Mouse (Mus musculus): Measurements from ENCODE around the gene Tom1.
A peak's percentile ranks its signal among the peaks of the same experiment; 100 is the strongest.

The Tom1 gene

DNA sequence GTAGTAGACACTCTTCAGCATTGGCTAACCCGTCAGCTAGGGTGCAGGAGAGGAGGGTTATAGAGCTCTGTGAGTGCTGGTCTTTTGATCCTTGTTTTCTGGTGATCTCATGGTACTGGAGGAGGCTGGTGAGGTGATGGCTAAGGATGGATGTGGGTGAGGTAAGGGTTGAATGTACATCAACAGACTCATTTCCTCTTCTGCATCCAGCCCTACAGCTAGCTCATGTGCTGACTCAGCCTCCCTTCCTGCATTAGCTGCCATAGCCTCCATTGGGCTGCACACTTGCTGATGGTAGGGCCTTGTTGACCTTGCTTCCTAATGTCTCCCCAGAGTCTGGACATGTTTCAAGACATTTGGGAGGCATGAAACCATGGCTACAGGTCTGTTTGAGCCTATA, 9.5 kb downstream of the Tom1 start:
- no peak for DNase-seq

- no peak for DNase-seq
Observed at GRCm38 (mm10) chr8:75046303-75046702, 12.8 kb downstream of the Tom1 start.

DNA sequence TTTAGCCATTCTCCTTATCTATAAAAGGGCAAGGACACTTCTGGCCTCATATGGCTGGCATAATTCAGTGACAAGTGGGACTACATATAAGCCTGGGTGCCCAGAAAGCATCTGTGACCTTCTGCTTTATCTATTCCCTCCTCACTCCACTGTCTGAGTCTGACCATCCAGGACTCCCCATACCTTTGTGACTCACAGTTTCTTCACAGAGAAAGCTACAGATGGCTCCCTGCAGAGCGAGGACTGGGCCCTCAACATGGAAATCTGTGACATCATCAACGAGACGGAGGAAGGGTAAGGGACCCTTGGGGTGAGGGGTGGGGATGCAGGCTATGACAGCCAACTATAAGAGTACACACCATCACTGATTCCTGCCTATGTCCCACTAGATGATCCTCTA, 14.3 kb downstream of the Tom1 start:
- no peak for DNase-seq

DNA sequence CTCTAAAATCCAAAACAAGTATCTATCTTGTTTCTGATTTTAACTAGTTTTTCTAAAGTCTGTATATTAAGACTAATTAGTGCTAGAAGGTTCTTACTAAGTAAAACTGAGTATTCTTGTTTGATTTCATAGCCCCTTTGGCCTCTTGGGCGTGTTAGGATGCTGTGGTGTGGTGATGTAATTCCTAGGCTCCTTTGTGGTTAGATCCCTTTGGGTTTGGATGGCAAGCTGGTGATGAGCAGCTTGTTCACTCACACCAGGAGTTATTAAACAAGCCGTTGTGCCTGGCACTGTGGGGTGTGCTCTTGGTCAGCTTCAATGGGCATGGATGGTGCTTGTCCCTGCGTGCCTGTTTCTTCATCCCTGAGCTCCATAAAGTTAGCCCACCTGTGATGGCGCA, 19.8 kb downstream of the Tom1 start:
- no peak for DNase-seq

GRCm38 (mm10) chr8:75055673-75056072, 22.2 kb downstream of the Tom1 start:
- no peak for DNase-seq

- no peak for DNase-seq
Observed at GRCm38 (mm10) chr8:75060022-75060421, 26.5 kb downstream of the Tom1 start.

- DNase-seq: no peak
Observed at GRCm38 (mm10) chr8:75060815-75061214, 27.3 kb downstream of the Tom1 start.

DNA sequence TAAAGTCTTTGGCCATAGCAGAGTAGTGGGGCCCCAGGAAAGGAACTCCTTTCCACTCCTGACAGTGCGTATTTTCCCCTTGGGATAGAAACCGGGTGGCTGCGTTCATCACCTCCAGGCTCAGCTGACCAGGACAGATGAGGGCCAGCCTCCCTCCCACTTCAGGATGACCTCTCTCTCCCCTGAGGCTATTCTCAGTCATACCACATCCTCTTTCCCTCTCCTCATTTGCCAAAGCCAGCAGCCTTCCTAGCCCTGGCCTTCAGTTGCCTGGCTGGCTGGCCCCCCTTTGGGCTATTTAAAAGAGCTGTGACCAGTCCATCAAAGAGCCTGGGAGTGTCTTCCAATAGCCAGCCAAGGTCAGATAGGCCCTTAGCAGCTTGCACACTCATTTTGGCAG, 29.8 kb downstream of the Tom1 start:
- no peak for DNase-seq

DNA sequence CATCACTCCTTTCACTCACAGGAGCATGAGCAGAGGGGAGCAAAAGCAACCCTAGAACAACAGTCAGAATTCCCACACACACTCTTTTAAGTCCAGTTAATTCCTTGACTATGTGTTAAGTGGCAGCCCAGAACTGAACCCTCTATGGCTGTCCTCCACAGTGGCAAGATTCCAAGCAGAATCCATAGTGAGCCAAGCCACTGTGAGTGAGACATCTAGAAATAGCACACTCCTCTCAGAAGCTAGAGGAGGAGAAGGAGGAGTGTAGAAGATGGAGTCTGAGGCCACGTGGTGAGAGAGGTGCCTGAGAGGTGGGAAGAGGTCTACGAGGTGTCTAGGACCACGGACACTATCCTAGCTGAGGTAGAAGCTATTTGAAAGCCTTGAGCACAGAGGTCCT, 31.3 kb downstream of the Tom1 start:
- DNase-seq: no peak

DNA sequence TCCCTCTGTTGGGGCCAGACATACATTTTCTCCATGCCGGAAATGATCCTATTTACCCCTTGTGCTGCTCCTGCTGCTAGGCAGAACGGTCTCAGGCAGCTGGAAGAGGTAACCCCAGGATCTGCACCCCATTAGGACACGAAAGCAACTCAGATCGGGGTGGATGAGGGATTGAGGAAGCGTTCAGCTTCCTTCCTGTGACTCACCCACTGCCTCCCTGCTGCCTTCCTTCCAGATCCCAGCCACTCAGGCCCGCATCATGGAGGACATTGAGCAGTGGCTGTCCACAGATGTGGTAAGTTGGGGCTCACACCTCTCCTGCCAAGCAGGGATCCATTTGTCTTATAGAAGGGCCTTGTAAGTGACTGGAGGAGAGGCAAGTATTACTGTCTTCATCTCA, 33.8 kb downstream of the Tom1 start:
- DNase-seq: no peak

DNA sequence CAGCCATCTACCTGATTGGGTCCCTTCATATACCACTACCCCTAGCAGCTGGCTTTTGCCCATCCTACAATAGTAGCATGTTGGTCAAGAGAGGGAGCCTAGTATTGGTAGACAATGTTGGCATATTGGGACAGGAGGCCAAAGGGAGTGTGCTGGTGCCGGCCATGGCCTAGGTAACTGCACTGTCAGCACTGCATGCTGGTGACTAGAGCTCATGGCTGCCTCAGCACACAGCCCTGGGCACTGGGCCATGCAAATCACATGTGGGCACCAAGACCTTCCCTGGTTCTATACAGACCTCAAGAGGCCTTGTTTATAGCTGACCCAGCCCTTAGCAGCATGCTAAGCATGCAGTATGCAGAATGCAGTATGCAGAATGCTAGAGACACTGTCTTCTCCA, 36.8 kb downstream of the Tom1 start:
- DNase-seq: no peak

DNA sequence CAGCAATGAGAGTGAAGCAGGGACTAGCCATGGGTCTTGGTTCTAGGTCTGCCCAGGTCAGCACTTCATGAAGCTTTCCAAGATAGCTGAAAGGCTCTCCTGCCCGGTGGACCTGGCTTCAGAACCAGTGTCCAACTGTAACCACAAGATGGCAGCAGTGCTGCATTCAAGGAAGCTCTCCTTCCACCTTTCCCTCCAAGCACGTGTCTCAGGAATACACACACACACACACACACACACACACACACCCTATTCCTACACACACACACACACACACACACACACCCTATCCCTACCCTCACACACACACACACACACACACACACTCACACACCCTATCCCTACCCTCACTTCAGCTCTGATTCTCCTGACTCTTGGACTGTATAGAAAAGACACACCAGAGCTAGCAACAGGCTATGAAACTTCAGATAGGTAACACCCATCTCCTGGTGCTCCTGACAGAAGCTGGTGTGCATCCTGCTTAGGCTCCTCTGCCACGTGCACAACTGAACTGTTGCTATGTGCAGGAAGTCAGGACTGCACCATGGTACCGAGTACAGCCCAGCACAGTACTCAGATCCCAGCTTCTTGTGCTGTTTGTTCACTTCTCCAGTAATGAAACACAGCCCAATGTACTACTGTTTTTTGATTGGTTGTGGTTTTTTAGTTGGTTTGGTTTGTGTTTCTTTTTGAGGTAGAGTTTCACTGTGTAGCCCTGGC, 38.3 kb downstream of the Tom1 start:
- peak; percentile 87 for DNase-seq

DNA sequence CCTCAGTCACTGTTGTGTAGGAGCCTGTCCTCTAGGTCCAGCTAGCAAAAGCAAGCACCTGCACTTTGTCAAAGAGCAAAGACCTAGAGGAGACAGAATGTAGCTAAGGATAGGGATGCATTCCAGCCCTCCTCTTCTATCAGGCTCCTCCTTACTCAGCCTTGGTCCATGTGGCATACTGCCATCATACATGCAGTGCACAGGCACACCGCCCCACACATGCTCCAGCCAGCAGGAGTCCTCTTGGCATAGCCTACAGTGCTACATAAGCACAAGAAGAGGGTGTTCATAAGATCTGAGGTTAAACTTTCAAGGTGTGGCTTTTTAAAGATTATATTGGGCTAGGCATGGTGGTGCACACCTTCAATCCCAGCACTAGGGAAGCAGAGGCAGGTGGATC, 41.4 kb downstream of the Tom1 start:
- DNase-seq: no peak

- no peak for DNase-seq
Observed at GRCm38 (mm10) chr8:75078215-75078614, 44.7 kb downstream of the Tom1 start.

GRCm38 (mm10) chr8:75078851-75079250, 45.3 kb downstream of the Tom1 start:
- DNase-seq: no peak

DNA sequence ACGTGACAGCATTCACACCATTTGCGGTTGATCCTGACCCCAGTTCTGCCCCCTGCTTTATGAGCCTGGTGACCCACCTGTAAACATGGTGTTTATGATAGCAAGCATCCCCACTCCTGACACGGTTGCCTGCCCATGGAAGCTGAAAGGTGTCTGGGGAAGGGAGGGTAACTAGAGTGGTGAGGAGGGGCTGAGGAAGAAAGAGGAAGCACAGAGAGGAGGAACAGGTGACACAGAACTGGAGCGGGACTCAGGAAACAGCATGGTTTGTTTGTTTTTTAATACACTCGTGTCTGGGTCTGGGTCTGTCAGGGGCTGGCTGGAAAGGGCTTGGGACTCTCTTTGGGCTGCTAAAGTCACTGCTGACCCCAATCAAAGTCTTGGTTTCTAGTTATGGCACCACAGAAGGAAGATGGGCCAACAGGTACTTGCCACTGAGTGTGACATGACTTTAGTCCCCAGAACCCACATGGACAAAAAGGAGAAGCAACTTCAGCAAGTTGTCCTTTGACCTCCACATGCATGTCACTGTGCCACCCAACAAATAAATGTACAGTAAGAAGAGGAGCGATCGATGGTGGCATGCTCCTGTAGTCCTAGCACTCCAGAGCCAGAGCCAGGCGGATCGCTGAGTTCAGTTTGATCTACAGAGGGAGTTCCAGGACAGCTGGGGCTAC, 48.0 kb downstream of the Tom1 start:
- no peak for DNase-seq

GRCm38 (mm10) chr8:75082181-75082805, 48.8 kb downstream of the Tom1 start:
- DNase-seq: no peak

DNA sequence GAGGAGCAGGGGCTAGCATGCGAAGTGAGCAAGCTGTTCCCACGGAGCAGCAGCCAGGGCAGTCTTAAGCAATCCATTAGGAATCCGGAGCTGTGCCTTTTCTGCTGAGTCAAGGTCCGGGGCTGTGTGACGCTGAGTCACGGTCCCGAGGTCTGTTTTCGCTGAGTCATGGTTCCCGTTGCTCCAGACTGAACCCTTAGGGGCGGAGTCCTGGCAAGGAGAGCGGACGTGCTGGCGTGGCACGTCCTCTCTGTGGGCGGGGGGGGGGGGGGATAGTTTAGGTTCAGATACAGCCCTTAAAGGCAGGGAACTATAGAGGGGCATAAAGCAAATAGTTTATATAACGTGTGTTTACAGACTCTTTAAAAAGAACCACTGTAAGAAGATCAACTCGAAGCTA, 50.3 kb downstream of the Tom1 start:
- peak; percentile 93 for DNase-seq

DNA sequence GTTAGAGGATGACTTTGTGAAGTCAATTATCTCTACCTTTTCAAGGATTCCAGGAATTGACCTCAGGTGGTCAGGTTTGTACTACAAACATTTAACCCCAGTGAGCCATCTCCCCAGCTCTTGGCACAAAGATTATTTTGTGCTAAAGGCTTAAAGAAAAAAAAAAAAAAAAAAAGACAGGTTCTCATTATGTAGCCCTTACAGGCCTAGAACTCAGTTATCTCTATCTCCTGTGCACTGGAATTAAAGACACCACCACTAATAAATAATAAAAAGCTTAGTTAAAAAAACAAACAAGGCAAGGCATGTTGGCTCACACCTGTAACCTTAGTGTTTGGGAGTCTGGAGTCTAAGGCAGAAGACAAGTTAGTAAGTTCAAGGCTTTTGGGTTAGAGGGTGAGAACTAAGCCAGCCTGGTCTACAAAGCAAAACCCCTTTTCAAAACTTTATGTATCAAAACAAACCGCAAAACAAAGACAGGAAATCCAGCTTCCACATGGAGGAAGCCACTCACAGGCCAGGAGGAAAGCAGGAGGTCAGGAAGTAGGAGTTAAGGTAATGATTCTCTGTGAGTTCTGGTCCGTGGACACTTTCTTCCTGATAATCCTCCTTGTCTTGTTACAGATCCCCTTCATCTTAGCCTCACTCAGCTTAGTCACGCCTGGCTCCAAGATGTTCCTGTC, 51.0 kb downstream of the Tom1 start:
- DNase-seq: no peak

DNA sequence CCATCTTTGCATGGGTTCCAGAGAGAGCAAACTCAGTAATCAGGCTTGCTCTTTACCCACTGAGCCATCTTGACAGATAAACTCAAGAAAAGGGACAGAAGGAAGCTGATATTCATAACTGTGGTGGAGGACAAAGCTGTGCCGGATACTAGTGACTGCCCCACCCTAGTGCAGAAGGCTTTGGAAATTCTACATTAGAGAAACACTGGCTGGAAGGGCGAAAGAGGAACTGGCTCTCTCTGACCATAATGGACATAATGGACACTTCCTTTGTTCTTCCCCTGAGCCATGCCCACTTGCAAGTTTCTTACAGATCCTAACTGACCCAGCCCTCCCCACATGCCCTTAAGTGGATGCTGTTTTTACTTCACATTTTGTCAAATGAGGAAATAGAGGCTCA, 52.5 kb downstream of the Tom1 start:
- DNase-seq: no peak

GRCm38 (mm10) chr8:75087127-75087526, 53.6 kb downstream of the Tom1 start:
- DNase-seq: no peak

- peak; percentile 76 for DNase-seq
Observed at GRCm38 (mm10) chr8:75088989-75089881, 55.7 kb downstream of the Tom1 start.

All from kidney, adult 18-20 months (tissue).